Mouse (Mus musculus) spleen, postnatal 10 days (tissue): ENCODE measurements around the gene Stra6.

Source experiments
- DNase-seq, 2 experiments: peaks; one replicate each; pipeline ENCODE4 v3.0.0; 2021 to 2022; ENCODE audit warnings: low spot score in 2 of 2

The Stra6 gene

DNA sequence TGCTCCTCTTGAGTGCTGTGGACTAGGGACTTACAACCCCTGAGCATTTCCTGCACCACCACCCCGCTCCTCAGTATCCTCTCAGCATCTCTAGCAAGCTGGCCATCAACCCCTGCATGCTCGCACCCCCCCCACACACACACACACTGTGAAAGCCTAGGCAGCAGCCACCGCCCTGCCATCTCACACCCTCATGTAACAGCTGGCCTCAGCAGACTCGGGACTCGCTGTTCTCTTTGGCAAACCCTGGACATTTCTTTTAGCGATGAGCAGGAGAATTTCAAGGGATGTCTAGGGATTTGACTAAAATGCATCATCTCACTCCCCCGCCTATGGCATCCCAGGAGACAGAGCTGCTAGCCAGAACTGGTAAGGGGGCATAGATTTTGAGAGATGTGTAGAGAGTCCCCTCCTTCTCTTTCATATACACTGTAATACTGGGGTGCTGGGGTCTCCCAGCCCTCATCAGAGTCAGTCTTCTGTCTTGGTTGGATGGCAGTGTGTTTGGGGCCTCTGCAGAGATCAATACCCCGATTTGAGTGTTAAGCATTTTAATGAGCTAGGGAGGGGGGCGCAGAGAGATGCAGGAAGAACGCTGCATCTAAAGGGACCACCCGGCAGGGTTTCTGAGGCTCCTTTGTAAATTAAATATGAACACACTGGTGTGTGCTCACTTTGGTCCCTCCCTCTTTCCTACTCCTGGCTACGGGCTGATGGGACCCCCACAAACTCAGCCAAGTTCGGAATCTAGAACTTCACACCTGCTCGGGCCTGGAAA lies 139.3 kb downstream of the Stra6 start:
- DNase-seq = peak in 1 of 2 experiments; percentile 15
